Mouse (Mus musculus) MEL (cell line): ENCODE data around the gene Aqr. TPM values are rescaled to one million over a fixed set of nuclear protein-coding genes. Genes with fewer than 3 reads are reported as not detected.

ENCODE experiments used
- DNase-seq: peaks from one replicate; pipeline ENCODE4 v3.0.0; 2011; ENCODE audit warnings: low read depth, low spot score
- H3K27ac ChIP-seq: 2 replicates; pipeline ENCODE4 v1.5.1; 2012; ENCODE audit warnings: low read depth, mild to moderate bottlenecking, control low read depth, low read length, moderate library complexity; ENCODE audit not compliant: control insufficient read depth
- H3K27me3 ChIP-seq, 2 experiments: fragments of 150-350 bp in 1 of 2; sonication (generic) in 1 of 2; 2 replicates each; pipeline ENCODE4 v1.6.1; 2012; ENCODE audit warnings: low read length in 2 of 2, mild to moderate bottlenecking in 2 of 2, improper control_type of control experiment in 1 of 2, moderate library complexity in 1 of 2; ENCODE audit not compliant: insufficient read depth in 2 of 2, control insufficient read depth in 1 of 2
- H3K36me3 ChIP-seq, 2 experiments: 2 replicates each; pipeline ENCODE4 v1.6.1; 2012 to 2014; ENCODE audit warnings: low read length in 2 of 2, improper control_type of control experiment in 1 of 2, inconsistent platforms in 1 of 2, mild to moderate bottlenecking in 1 of 2; ENCODE audit not compliant: insufficient read depth in 2 of 2, control insufficient read depth in 1 of 2
- H3K4me1 ChIP-seq, 2 experiments: fragments of 150-350 bp in 1 of 2; sonication (generic) in 1 of 2; 2 replicates each; pipeline ENCODE4 v1.6.1; 2012; ENCODE audit warnings: low read length in 2 of 2, improper control_type of control experiment in 1 of 2, mild to moderate bottlenecking in 1 of 2; ENCODE audit not compliant: insufficient read depth in 2 of 2, control insufficient read depth in 1 of 2
- H3K4me3 ChIP-seq, 2 experiments: fragments of 150-350 bp in 1 of 2; sonication (generic) in 1 of 2; 2 replicates each; pipeline ENCODE4 v1.5.1; 2012; ENCODE audit warnings: low read depth in 2 of 2, low read length in 2 of 2, mild to moderate bottlenecking in 2 of 2, moderate library complexity in 2 of 2, control low read depth in 1 of 2, improper control_type of control experiment in 1 of 2; ENCODE audit not compliant: control insufficient read depth in 1 of 2, insufficient read depth in 1 of 2
- H3K79me2 ChIP-seq: 2 replicates; pipeline ENCODE4 v1.6.1; 2012; ENCODE audit warnings: mild to moderate bottlenecking, low read length, moderate library complexity; ENCODE audit not compliant: control insufficient read depth, poor library complexity, insufficient read depth
- H3K9ac ChIP-seq: 2 replicates; pipeline ENCODE4 v1.6.1; 2012; ENCODE audit warnings: low read depth, mild to moderate bottlenecking, control low read depth, low read length, moderate library complexity; ENCODE audit not compliant: control insufficient read depth, poor library complexity, severe bottlenecking
- H3K9me3 ChIP-seq: fragments of 150-350 bp; sonication (generic); replicated peaks from 2 replicates; pipeline ENCODE4 v1.6.1; 2012; ENCODE audit warnings: mild to moderate bottlenecking, low read length, improper control_type of control experiment, moderate library complexity; ENCODE audit not compliant: insufficient read depth
- BHLHE40 ChIP-seq: IDR thresholded peaks from 2 replicates; pipeline ENCODE4 v1.6.1; 2012; ENCODE audit warnings: low read depth, mild to moderate bottlenecking, inconsistent platforms, low read length, improper control_type of control experiment, borderline replicate concordance
- CHD1 ChIP-seq: IDR thresholded peaks from 2 replicates; pipeline ENCODE4 v1.6.1; 2012; ENCODE audit warnings: low read depth, mild to moderate bottlenecking, inconsistent platforms, low read length, improper control_type of control experiment
- CHD2 ChIP-seq: IDR thresholded peaks from 2 replicates; pipeline ENCODE4 v1.6.1; 2011; ENCODE audit warnings: low read length, improper control_type of control experiment
- CTCF ChIP-seq, 3 experiments: IDR thresholded peaks in 2 of 3; conservative IDR thresholded peaks in 1 of 3; 2 replicates each; pipeline ENCODE4 v1.5.1; 2011 to 2012; ENCODE audit warnings: low read length in 3 of 3, low read depth in 2 of 3, mild to moderate bottlenecking in 2 of 3, improper control_type of control experiment in 1 of 3, inconsistent platforms in 1 of 3, mixed read lengths in 1 of 3, moderate library complexity in 1 of 3; ENCODE audit not compliant: control insufficient read depth in 1 of 3, insufficient read depth in 1 of 3, poor library complexity in 1 of 3, severe bottlenecking in 1 of 3
- ELF1 ChIP-seq: IDR thresholded peaks from 2 replicates; pipeline ENCODE4 v1.6.1; 2014; ENCODE audit warnings: low read depth, mild to moderate bottlenecking, inconsistent platforms, low read length, improper control_type of control experiment, moderate library complexity
- ETS1 ChIP-seq: IDR thresholded peaks from 2 replicates; pipeline ENCODE4 v1.6.1; 2012; ENCODE audit warnings: low read depth, mild to moderate bottlenecking, inconsistent platforms, low read length, improper control_type of control experiment, moderate library complexity
- GABPA ChIP-seq: IDR thresholded peaks from 2 replicates; pipeline ENCODE4 v1.6.1; 2012; ENCODE audit warnings: low read depth, mild to moderate bottlenecking, inconsistent platforms, low read length, improper control_type of control experiment, moderate library complexity
- GATA1 ChIP-seq: IDR thresholded peaks from 2 replicates; pipeline ENCODE4 v1.6.1; 2011; ENCODE audit warnings: low read depth, low read length, improper control_type of control experiment
- JUND ChIP-seq: IDR thresholded peaks from 2 replicates; pipeline ENCODE4 v1.6.1; 2011; ENCODE audit warnings: low read depth, mild to moderate bottlenecking, improper control_type of control experiment, low read length
- KAT2A ChIP-seq: conservative IDR thresholded peaks from 2 replicates; pipeline ENCODE4 v1.6.1; 2012; ENCODE audit warnings: low read depth, low read length, improper control_type of control experiment, inconsistent platforms
- MAX ChIP-seq: IDR thresholded peaks from 2 replicates; pipeline ENCODE4 v1.6.1; 2011; ENCODE audit warnings: low read length, improper control_type of control experiment
- MEF2A ChIP-seq: IDR thresholded peaks from 2 replicates; pipeline ENCODE4 v1.6.1; 2014; ENCODE audit warnings: low read depth, mild to moderate bottlenecking, inconsistent platforms, low read length, improper control_type of control experiment; ENCODE audit not compliant: poor library complexity, insufficient replicate concordance, severe bottlenecking; ENCODE audit errors: extremely low read depth
- MYC ChIP-seq: IDR thresholded peaks from 2 replicates; pipeline ENCODE4 v1.6.1; 2011; ENCODE audit warnings: low read depth, mild to moderate bottlenecking, low read length, improper control_type of control experiment, moderate library complexity
- NRF1 ChIP-seq: IDR thresholded peaks from 2 replicates; pipeline ENCODE4 v1.6.1; 2014; ENCODE audit warnings: low read depth, mild to moderate bottlenecking, inconsistent platforms, low read length, improper control_type of control experiment, moderate library complexity; ENCODE audit not compliant: poor library complexity, insufficient read depth, severe bottlenecking
- POLR2A ChIP-seq, 2 experiments: IDR thresholded peaks; 2 replicates each; pipeline ENCODE4 v1.6.1; 2011 to 2012; ENCODE audit warnings: low read length in 2 of 2, mild to moderate bottlenecking in 2 of 2, control low read depth in 1 of 2, improper control_type of control experiment in 1 of 2, low read depth in 1 of 2, moderate library complexity in 1 of 2; ENCODE audit not compliant: control insufficient read depth in 1 of 2, insufficient read depth in 1 of 2, poor library complexity in 1 of 2
- POLR2AphosphoS2 ChIP-seq: IDR thresholded peaks from 2 replicates; pipeline ENCODE4 v1.6.1; 2011; ENCODE audit warnings: low read length, improper control_type of control experiment
- RAD21 ChIP-seq: IDR thresholded peaks from 2 replicates; pipeline ENCODE4 v1.6.1; 2011; ENCODE audit warnings: mild to moderate bottlenecking, low read depth, low read length, improper control_type of control experiment
- RCOR1 ChIP-seq: IDR thresholded peaks from 2 replicates; pipeline ENCODE4 v1.6.1; 2012; ENCODE audit warnings: low read depth, mild to moderate bottlenecking, inconsistent platforms, low read length, improper control_type of control experiment
- SMC3 ChIP-seq: IDR thresholded peaks from 2 replicates; pipeline ENCODE4 v1.6.1; 2011; ENCODE audit warnings: low read depth, low read length, improper control_type of control experiment
- UBTF ChIP-seq: IDR thresholded peaks from 2 replicates; pipeline ENCODE4 v1.6.1; 2012; ENCODE audit warnings: low read depth, mild to moderate bottlenecking, inconsistent platforms, low read length, improper control_type of control experiment, moderate library complexity, borderline replicate concordance; ENCODE audit not compliant: insufficient read depth
- USF1 ChIP-seq: IDR thresholded peaks from 2 replicates; pipeline ENCODE4 v1.6.1; 2014; ENCODE audit warnings: low read depth, mild to moderate bottlenecking, inconsistent platforms, low read length, improper control_type of control experiment, moderate library complexity
- USF2 ChIP-seq, 2 experiments: IDR thresholded peaks; 2 replicates each; pipeline ENCODE4 v1.6.1; 2011 to 2012; ENCODE audit warnings: improper control_type of control experiment in 2 of 2, low read length in 2 of 2, borderline replicate concordance in 1 of 2, inconsistent platforms in 1 of 2, low read depth in 1 of 2, mild to moderate bottlenecking in 1 of 2; ENCODE audit not compliant: insufficient read depth in 1 of 2
- ZC3H11A ChIP-seq: IDR thresholded peaks from 2 replicates; pipeline ENCODE4 v1.6.1; 2012; ENCODE audit warnings: low read depth, mild to moderate bottlenecking, inconsistent platforms, low read length, improper control_type of control experiment
- ZMIZ1 ChIP-seq: IDR thresholded peaks from 2 replicates; pipeline ENCODE4 v1.6.1; 2012; ENCODE audit warnings: low read depth, mild to moderate bottlenecking, inconsistent platforms, low read length, improper control_type of control experiment, moderate library complexity
- ZNF384 ChIP-seq: IDR thresholded peaks from 2 replicates; pipeline ENCODE4 v1.6.1; 2012; ENCODE audit warnings: low read depth, mild to moderate bottlenecking, inconsistent platforms, low read length, improper control_type of control experiment
- polyA plus RNA-seq, 2 experiments: library from polyadenylated mRNA; stranded (reverse) in 1 of 2; unstranded in 1 of 2; fragments of >175 nt in 1 of 2; fragments of >200 nt in 1 of 2; gene quantifications; 2 replicates each; pipeline versions ENCODE4 v1.2.1 to v1.2.4; 2012; ENCODE audit warnings: low replicate concordance in 2 of 2, low read depth in 1 of 2; ENCODE audit not compliant: insufficient read length in 2 of 2, insufficient read depth in 1 of 2, missing spikeins in 1 of 2
- total RNA-seq: library from RNA; depleted of rRNA; stranded (reverse); fragments of 300-350 nt; gene quantifications from 2 replicates; pipeline ENCODE4 v1.2.3, GENCODE M21; 2012

Aqr gene
- total and polyA plus RNA-seq, 3 experiments = 45.9 to 143 (median 69.1) TPM

DNA sequence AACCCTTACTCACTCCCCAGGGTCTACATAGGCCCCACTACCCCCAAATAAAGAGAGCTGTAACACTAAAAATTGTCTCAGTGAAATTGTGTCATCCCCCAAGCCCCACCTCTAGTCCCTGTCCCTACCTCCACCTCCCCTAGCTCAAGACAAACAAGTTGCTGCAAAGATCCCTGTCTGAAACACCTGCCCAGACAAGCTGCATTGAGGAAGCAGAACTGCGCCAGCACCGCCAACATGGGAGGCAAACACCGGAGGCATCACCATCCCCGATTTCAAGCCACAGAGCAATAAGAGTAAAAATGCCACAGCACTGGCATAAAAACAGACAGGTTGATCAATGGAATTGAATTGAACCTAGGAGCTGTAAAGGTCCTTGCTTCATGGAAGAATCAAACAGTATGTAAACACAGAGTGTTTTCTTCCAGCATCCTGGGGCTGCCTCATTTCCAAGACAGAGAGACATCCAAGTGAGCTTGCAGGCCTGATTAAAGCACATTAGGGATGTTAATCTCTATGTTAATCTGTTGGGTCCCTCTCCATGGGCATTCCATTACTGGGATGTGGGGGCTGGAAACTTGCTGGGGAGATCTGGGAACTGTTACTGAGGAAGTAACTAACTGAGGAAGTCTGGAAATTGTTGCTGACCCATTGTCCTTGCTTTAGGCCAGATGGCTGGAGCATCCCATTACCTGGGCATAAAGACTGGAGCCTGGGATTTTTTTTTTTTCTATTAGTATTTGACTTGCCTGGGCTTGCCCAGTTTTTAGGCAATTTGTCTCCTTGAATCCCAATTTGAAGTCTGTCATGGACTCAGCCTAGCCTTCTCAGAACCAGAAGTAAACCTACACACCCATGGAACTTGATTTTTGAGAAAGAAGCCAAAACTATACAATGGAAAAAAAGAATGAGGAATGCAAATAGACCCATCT is 8.8 kb downstream of the Aqr start:
- H3K27me3 ChIP-seq = no peaks in the 10 kb centered on the region; a peak in 1 of 4 replicates
- peaks cover 18% of the 10 kb centered on the region for H3K79me2 ChIP-seq
- no peak overlapping the region for H3K9ac ChIP-seq
- peaks cover 0 to 11% of the 10 kb centered on the region in 2 experiments; a peak in 3 of 4 replicates for H3K36me3 ChIP-seq
- H3K9me3 ChIP-seq = no peaks in the 10 kb centered on the region
- H3K4me3 ChIP-seq = no peak overlapping the region
- TF ChIP-seq CHD1 (no peak), MAX (no peak), SMC3 (no peak), CHD2 (no peak), NRF1 (no peak), UBTF (no peak), GATA1 (no peak), MEF2A (no peak), JUND (no peak)
- TF ChIP-seq, all 39 proteins: peak for 0
- DNase-seq = no peak
- Histone ChIP-seq H3K27ac (no peak overlapping the region), H3K4me1 (peaks cover 5% of the 10 kb centered on the region in 2 experiments; a peak in 3 of 4 replicates)

DNA sequence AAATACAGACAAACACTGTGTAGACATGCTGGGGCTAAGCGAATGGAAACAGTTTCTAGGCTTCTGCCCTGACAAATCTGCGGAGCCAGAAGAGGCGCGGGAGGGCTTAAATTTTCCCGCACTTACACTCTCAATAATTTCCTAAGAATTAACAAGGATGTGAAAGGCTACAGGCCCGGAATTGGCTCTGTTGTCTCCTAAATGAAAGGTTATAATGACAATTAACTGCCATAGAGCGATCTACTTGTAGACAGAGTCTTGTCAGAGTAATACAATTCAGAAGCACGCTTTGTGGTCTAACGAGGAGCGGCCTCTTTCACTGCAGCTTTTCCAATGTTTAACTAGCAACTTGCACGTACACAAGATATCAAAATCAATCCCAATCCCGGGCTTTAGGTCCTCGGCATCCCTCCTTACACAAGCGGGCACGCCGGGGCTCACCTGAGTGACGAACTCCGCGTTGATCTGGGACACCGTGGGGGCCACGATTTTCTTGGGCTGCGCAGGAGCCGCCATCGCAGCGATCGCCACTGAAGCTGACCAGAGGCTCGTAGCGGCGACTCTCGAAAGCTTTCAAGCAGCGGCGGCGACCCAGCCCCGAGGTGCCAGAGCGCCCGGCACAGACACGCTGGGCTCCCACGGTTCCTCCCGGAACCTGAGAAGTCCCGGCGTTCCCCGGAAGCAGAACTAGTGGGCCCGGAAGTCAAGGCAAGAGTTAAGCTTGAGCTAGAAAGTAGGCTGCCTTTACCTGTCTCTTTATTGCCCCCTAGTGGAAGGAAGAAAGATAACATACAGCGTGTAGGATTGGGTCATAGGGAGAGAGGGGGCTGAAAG is 12.0 kb downstream of the Aqr start:
- peak overlapping the region; percentile 92 to 100 for H3K4me3 ChIP-seq
- H3K9me3 ChIP-seq = no peaks in the 10 kb centered on the region
- peaks cover 26% of the 10 kb centered on the region for H3K79me2 ChIP-seq
- H3K27me3 ChIP-seq = no peaks in the 10 kb centered on the region; a peak in 1 of 4 replicates
- H3K36me3 ChIP-seq = peaks cover 5 to 12% of the 10 kb centered on the region in 2 experiments
- H3K27ac ChIP-seq = peak overlapping the region; percentile 30
- peak; percentile 92 for DNase-seq
- peak overlapping the region; percentile 98 for H3K9ac ChIP-seq
- peaks cover 5 to 7% of the 10 kb centered on the region in 2 experiments; a peak in 3 of 4 replicates for H3K4me1 ChIP-seq
- TF ChIP-seq RAD21 (peak; percentile 33), CHD2 (no peak), GABPA (no peak), CTCF (IDR thresholded peaks at IDR 0.05 in 2 of 3, conservative IDR thresholded peaks at IDR 0.05 in 1 of 3; ENCODE audit: control insufficient read depth in 1 of 3, insufficient read depth in 1 of 3, low read depth in 2 of 3, low read length in 3 of 3, poor library complexity in 1 of 3, severe bottlenecking in 1 of 3) (peak; percentile 3 to 59 (median 34); a peak in 3 of 6 replicates), ZC3H11A (no peak), BHLHE40 (no peak), USF1 (no peak), ZMIZ1 (no peak; the same call in 1 of the 2 replicates), SMC3 (peak; percentile 34; the same call in 1 of the 2 replicates), USF2 (IDR thresholded peaks at IDR 0.05; ENCODE audit: borderline replicate concordance in 1 of 2, insufficient read depth in 1 of 2, low read depth in 1 of 2, low read length in 2 of 2) (no peak), POLR2A (IDR thresholded peaks at IDR 0.05; ENCODE audit: control insufficient read depth in 1 of 2, insufficient read depth in 1 of 2, low read depth in 1 of 2, low read length in 2 of 2, poor library complexity in 1 of 2) (peak; percentile 97 to 99), ELF1 (peak; percentile 87), MAX (no peak; the same call in 1 of the 2 replicates), UBTF (no peak), KAT2A (peak; percentile 65; the same call in 1 of the 2 replicates), ZNF384 (no peak), MYC (no peak), GATA1 (no peak), POLR2AphosphoS2 (peak; percentile 87), JUND (no peak), ETS1 (peak; percentile 24; the same call in 1 of the 2 replicates), RCOR1 (no peak)
